Mouse (Mus musculus): ENCODE measurements around the gene Zbtb43.

- TF ChIP-seq CTCF (IDR thresholded peaks at IDR 0.05; ENCODE audit: control insufficient read depth, insufficient read depth, insufficient read length), result no peak
- TF ChIP-seq MAX (IDR thresholded peaks at IDR 0.05), result no peak
- no peak for TF ChIP-seq USF1 (IDR thresholded peaks at IDR 0.05; ENCODE audit: low read depth)
- TF ChIP-seq CEBPB (IDR thresholded peaks at IDR 0.05; ENCODE audit: low read depth), result no peak
- no peak for TF ChIP-seq MYOD1 (IDR thresholded peaks at IDR 0.05; ENCODE audit: control insufficient read depth, insufficient read length, low read depth)
Observed at GRCm38 (mm10) chr2:33439980-33440670, 28.2 kb downstream of the Zbtb43 start.

Data from C2C12 (cell line).